Mouse (Mus musculus): ENCODE measurements at regions not wholly inside any gene's neighbourhood (a gene's known extent, or its start where the extent isn't known, plus 50 kb on each side); places are given as distances from the start of the nearest gene placed in this dataset.

DNA sequence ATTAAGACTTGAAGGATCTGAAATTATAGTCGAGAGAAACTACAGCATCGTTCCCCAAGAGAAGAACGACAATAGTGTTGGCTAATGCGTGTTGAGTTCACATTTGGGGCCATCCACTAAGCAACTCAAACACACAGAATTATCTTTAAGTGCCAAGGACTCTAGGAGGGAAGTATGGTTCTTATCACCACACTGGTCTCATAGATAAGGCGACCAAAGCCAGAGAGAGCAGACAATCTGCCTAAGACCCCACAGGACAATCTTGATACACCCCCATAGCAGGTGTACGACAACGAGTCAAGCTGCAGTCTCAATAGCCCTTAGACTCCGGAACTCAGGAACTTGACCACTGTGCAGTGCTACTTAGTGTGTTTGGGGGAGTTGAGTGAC lies 152.5 kb upstream of the Pum3 start:
- no peak for TF ChIP-seq CTCF (IDR thresholded peaks at IDR 0.05)
- no peak for TF ChIP-seq POLR2A (IDR thresholded peaks at IDR 0.05; ENCODE audit: insufficient read depth, low read depth, low read length)
- TF ChIP-seq EP300 (IDR thresholded peaks at IDR 0.05; ENCODE audit: insufficient read depth, low read depth, low read length) = no peak

Data from heart, adult 2 months (tissue).